Mouse (Mus musculus): ENCODE results near the gene Il4ra.

The Il4ra gene

GRCm38 (mm10) chr7:125599373-125599973 lies 47.6 kb downstream of the Il4ra start:
- DNase-seq (ENCODE audit: low spot score in 2 of 2), result no peak

DNA sequence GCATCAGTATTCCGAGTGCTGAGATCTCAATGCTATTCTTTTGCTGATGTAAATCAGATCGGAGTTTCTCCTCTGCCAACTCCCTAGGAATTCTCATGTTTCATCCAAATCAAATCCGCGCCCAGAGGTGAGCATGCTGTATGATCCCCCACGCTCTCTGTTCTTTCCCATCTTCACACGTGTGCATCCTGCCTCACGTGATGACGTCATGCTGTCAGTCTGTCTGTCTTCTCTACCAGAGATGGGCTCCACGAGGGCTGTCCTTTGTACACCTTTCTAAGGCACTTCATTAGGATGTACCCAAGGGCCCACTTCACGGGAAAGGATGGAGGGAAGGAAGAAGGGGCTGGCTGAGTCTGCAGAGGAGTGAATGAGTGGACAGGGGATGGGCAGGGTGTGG lies 48.2 kb downstream of the Il4ra start:
- no peak for DNase-seq (ENCODE audit: low spot score in 2 of 2)

DNA sequence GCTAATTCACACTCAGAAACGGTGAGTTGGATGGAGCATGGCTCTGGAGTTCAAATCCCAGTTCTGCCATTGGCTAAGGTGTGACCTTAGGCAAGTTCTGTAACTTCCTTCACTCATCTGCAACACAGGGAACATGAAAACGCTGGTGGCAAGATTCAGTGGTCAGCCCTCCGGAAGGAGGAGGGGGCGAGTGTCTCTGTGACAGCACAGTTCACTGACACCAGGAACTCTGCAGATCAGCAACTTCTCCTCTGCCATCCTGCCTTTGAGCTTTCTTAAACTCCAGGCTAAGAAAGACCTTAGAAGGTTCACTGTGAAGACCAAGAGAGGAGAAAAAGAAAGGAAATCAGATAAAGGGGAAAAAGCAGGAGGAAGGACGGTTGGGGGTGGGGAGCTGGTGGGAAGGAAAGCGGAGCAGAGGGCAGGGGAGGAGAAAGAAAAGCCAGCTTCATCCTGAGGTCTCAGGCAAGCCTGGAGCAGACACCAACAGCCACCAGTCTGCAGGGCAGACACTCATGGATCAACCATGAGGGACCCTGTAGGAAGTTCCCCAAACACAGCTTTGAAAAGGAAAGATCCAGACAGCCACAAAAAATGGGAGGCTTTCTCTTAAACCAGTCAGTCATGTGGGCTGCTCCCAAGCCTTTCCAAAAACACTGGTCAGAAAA lies 48.8 kb downstream of the Il4ra start:
- DNase-seq (ENCODE audit: low spot score in 2 of 2), result no peak

- no peak for DNase-seq (ENCODE audit: low spot score in 2 of 2)
Observed at GRCm38 (mm10) chr7:125601280-125601670, 49.4 kb downstream of the Il4ra start.

- DNase-seq (ENCODE audit: low spot score in 2 of 2), result no peak
Observed at GRCm38 (mm10) chr7:125601821-125602448, 50.0 kb downstream of the Il4ra start.

- no peak for DNase-seq (ENCODE audit: low spot score in 2 of 2)
Observed at GRCm38 (mm10) chr7:125603185-125603631, 51.3 kb downstream of the Il4ra start, which contains the start of gene Il21r. Il21r (plus strand) TSS chr7:125603429.

DNA sequence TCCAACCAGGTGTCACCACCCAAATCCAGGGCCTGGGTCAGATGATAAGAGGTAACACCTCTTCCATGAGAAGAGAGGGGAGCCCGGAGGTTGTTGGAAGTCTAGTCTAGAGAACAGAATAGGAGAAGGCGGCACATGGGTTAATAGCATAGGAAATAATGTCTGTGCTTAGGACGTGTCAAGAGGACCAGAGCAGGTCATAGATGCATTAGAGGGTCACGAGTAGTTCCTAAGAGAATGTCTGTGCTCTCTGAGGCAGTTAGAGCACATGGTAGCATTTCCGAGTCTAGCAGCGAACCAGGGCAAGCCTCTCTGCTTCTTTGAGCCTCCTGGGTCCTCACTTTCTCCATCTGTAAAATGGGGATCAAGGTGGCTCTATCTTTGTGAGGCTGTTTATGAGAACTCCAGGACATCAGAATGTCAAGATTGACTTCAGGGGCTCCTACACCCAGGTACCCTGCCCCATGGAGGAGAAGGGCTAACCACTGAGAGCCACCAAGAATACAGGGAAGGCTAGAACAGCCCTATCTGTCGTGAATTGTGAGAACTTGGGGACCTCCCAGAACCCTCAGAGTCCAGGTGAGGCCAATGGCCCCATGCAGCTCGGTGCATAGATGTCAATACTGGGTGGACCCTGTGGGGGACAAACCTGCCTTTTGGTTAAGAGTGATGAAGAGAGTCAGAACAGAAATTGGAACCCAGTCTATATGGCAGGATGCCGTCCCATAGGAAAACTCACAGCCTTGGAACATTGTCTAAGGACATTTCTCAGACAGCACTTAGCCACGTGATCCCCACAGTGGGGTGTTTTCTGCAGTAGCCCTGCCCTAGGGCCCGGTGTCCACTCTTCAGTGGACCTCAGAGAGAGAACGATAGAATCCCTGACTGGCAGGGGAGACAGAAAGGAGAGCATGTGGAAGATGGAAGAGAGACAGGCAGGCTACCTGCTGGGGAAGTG lies 52.7 kb downstream of the Il4ra start:
- no peak for DNase-seq (ENCODE audit: low spot score in 2 of 2)

GRCm38 (mm10) chr7:125605725-125606139 lies 53.8 kb downstream of the Il4ra start:
- no peak for DNase-seq (ENCODE audit: low spot score in 2 of 2)

GRCm38 (mm10) chr7:125606265-125607164 lies 54.6 kb downstream of the Il4ra start:
- no peak for DNase-seq (ENCODE audit: low spot score in 2 of 2)

GRCm38 (mm10) chr7:125607384-125608182 lies 55.7 kb downstream of the Il4ra start:
- DNase-seq (ENCODE audit: low spot score in 2 of 2), result no peak

DNA sequence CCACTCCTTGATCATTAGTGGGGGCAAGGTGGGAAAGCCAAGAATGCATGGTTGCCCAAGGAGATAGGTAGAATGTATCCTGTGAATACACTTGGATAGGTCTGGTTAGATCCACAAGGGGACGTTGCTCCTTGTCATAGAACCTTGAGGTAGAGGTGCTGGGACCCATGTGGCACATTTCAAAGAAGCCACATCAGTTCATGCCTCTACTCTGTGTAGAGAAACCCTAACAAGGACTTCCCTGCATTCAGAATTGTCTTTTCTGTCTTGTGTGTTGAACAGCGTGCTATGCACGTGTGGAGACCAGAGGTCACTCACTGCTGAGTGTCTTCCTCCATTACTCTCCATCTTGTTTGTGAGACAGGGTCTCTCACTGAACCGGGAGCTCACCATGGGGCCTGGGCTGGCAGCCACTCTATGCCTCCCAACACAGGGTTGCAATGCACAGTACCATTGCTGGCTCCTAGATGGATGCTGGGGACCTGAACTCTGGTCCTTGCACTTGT lies 56.3 kb downstream of the Il4ra start:
- no peak for DNase-seq (ENCODE audit: low spot score in 2 of 2)

GRCm38 (mm10) chr7:125613579-125613978 lies 61.7 kb downstream of the Il4ra start:
- DNase-seq (ENCODE audit: low spot score in 2 of 2), result no peak

GRCm38 (mm10) chr7:125615453-125615852 lies 63.5 kb downstream of the Il4ra start:
- no peak for DNase-seq (ENCODE audit: low spot score in 2 of 2)

- no peak for DNase-seq (ENCODE audit: low spot score in 2 of 2)
Observed at GRCm38 (mm10) chr7:125618016-125618415, 66.1 kb downstream of the Il4ra start.

GRCm38 (mm10) chr7:125620077-125620476 lies 68.2 kb downstream of the Il4ra start:
- DNase-seq (ENCODE audit: low spot score in 2 of 2), result no peak

- no peak for DNase-seq (ENCODE audit: low spot score in 2 of 2)
Observed at GRCm38 (mm10) chr7:125622741-125623685, 71.1 kb downstream of the Il4ra start.

DNA sequence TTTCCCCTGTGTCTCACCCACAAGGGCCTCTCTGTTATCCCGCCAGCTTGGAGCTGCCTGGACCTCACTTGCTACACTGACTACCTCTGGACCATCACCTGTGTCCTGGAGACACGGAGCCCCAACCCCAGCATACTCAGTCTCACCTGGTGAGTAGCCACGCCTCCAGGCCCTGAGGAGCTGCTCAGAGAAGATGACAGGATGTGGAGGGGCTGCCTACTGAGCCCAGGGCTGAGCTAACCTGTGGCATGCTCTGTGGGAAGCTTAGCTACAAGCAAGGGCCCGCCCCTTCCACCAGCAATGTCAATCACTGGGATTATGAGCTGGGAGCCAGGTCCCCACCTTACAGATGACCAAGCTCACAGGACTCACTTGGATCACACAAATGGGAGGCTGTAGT lies 73.3 kb downstream of the Il4ra start:
- no peak for DNase-seq (ENCODE audit: low spot score in 2 of 2)

DNA sequence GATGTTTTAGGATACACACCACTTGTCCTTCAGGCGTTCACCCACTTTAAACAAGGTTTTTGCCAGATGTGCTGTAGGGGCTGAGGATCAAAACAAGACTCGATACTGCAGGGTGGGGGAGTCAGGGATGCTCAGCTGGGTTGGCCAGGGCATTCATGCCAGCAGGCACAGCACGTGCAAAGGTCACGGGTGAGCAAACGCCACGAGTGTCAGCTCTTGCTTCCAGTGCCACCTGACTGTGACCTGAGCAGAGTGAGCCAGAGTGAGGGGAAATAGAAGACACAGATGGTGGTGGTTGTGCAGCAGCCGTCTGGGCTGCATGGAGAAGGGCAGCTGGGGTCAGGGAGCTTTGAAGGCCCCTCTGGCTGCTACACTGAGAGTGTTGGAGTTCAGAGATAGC lies 73.9 kb downstream of the Il4ra start:
- no peak for DNase-seq (ENCODE audit: low spot score in 2 of 2)
